Mouse (Mus musculus) lung, embryonic 16.5 days (tissue): ENCODE measurements around the gene Sfpq. TPM values are rescaled to one million over a fixed set of nuclear protein-coding genes. Genes with fewer than 3 reads are reported as not detected.

Source experiments
- ATAC-seq: fragments of 200-750 bp; cut with Nextera tagmentation; 2 replicates; pipeline ENCODE4 v1.8.0; 2017; ENCODE audit warnings: low read depth, mild to moderate bottlenecking, moderate library complexity
- H3K27ac ChIP-seq: fragments of 300-500 bp; sonication (generic); 2 replicates; pipeline ENCODE4 v1.5.1; 2014; ENCODE audit warnings: mild to moderate bottlenecking, control low read depth, low read length
- H3K27me3 ChIP-seq: fragments of 300-500 bp; sonication (generic); 2 replicates; pipeline ENCODE4 v1.6.1; 2014; ENCODE audit warnings: low read depth, low read length, mixed read lengths; ENCODE audit not compliant: control insufficient read depth, insufficient read depth
- H3K36me3 ChIP-seq: fragments of 300-500 bp; sonication (generic); 2 replicates; pipeline ENCODE4 v1.6.1; 2014; ENCODE audit warnings: low read length; ENCODE audit not compliant: control insufficient read depth, insufficient read depth
- H3K4me1 ChIP-seq: fragments of 300-500 bp; sonication (generic); replicated peaks from 2 replicates; pipeline ENCODE4 v1.6.1; 2014; ENCODE audit warnings: low read length, mixed read lengths; ENCODE audit not compliant: control insufficient read depth, insufficient read depth
- H3K4me2 ChIP-seq: fragments of 300-500 bp; sonication (generic); 2 replicates; pipeline ENCODE4 v1.6.1; 2014; ENCODE audit warnings: low read depth, low read length, control low read depth
- H3K4me3 ChIP-seq: fragments of 300-500 bp; sonication (generic); 2 replicates; pipeline ENCODE4 v1.5.1; 2014; ENCODE audit warnings: mild to moderate bottlenecking, low read length, control low read depth
- H3K9ac ChIP-seq: fragments of 300-500 bp; sonication (generic); 2 replicates; pipeline ENCODE4 v1.6.1; 2014; ENCODE audit warnings: low read length, control low read depth
- H3K9me3 ChIP-seq: fragments of 300-500 bp; sonication (generic); 2 replicates; pipeline ENCODE4 v1.6.1; 2016; ENCODE audit warnings: low read length; ENCODE audit not compliant: control insufficient read depth
- WGBS: fragments of 180-500 bp; shearing (Covaris S2); extraction: QIAGEN DNeasy Blood & Tissue Kit; methylation state at CpG from one replicate; pipeline ENCODE4 v1.1.7; 2014; 5-methylcytosine and 5-hydroxymethylcytosine counted together
- polyA plus RNA-seq: library from polyadenylated mRNA; unstranded; fragments of >200 nt; fragmentation: Nextera tagmentation; extraction: Ambion mirVana; gene quantifications from 2 replicates; pipeline ENCODE4 v1.2.1, GENCODE M21; 2015

Sfpq gene
- polyA plus RNA-seq, 1 experiment from 2014 or later, result 68.2 TPM

GRCm38 (mm10) chr4:127043540-127043939 lies 22.4 kb downstream of the Sfpq start:
- no peak overlapping the region for H3K9ac ChIP-seq
- no peak overlapping the region for H3K4me3 ChIP-seq
- no peak overlapping the region for H3K27ac ChIP-seq
- no peaks in the 10 kb centered on the region for H3K4me1 ChIP-seq
- ATAC-seq, result no peak
- WGBS, result 81% methylated on average over 4 of the region's 4 CpGs
- H3K4me2 ChIP-seq, result no peak overlapping the region
- H3K9me3 ChIP-seq, result no peaks in the 10 kb centered on the region
- H3K27me3 ChIP-seq, result no peaks in the 10 kb centered on the region
- H3K36me3 ChIP-seq, result peaks cover 19% of the 10 kb centered on the region

DNA sequence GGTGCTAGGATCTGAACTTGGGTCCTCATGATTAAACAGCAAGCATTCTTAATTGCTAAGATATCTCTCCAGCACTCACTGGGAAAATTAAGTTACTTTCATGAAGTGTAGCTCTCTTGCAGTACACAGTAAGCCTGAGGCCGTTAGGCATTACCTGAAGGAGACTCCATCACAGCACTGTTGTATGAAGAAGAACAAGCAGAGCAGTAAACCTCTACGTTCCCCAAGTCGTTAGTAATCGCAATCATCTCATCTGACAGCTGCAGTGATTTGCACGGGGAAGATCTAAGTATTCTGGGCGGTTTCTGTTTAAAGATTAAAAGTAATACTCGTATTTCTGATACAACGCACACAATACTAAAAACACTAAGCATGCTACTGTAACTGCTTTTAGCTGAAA lies 30.0 kb downstream of the Sfpq start:
- 81% methylated on average over 8 of the region's 8 CpGs for WGBS
- Histone ChIP-seq H3K36me3 (peaks cover 23% of the 10 kb centered on the region), H3K9me3 (no peaks in the 10 kb centered on the region), H3K4me1 (no peaks in the 10 kb centered on the region), H3K4me2 (no peak overlapping the region), H3K27me3 (no peaks in the 10 kb centered on the region), H3K4me3 (no peak overlapping the region), H3K27ac (no peak overlapping the region), H3K9ac (no peak overlapping the region)
- no peak for ATAC-seq

GRCm38 (mm10) chr4:127053071-127053470 lies 31.9 kb downstream of the Sfpq start:
- Histone ChIP-seq H3K4me3 (no peak overlapping the region), H3K9ac (no peak overlapping the region), H3K27ac (no peak overlapping the region), H3K36me3 (peaks cover 27% of the 10 kb centered on the region), H3K4me2 (no peak overlapping the region), H3K9me3 (no peaks in the 10 kb centered on the region), H3K27me3 (no peaks in the 10 kb centered on the region), H3K4me1 (no peaks in the 10 kb centered on the region)
- WGBS, result 87% methylated on average over 5 of the region's 5 CpGs
- ATAC-seq, result no peak

DNA sequence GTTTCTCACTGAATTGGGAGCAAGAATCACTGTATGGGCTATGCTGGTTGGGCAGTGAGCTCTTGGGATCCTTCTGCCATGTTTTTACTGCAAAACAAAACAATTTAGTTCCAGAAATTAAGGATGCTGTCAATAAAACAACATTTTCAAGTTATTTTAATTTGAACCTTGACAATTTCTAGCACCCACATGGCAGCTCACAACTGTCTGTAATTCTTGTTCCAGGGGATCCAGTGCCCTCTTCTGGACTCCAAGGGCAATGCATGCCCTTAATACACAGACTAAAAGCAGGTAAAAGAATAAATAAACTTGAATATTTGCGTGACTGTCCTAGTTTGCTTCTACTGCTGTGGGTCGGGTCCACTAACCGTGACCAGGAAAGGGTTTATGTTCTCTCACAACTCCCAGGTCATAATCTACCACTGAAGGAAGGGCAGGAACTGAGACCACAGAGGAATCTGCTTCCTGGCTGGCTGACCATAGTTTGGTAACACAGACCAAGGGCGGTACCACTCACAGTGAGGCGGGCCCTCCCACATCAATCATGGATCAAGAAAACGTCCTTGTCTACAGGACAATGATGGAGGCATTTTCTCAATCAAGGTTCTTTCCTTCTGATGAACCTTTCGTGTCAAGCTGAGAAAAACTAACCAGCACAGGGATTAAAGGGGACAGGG lies 33.5 kb downstream of the Sfpq start:
- Histone ChIP-seq H3K36me3 (peaks cover 19% of the 10 kb centered on the region), H3K27me3 (no peaks in the 10 kb centered on the region), H3K9ac (no peak overlapping the region), H3K9me3 (no peaks in the 10 kb centered on the region), H3K4me1 (no peaks in the 10 kb centered on the region), H3K27ac (no peak overlapping the region), H3K4me3 (no peak overlapping the region), H3K4me2 (no peak overlapping the region)
- WGBS, result 77% methylated on average over 7 of the region's 7 CpGs
- no peak for ATAC-seq

GRCm38 (mm10) chr4:127060585-127061290 lies 39.6 kb downstream of the Sfpq start, which contains the start of gene Zmym1:
Zmym1 (minus strand) TSS chr4:127061152.
- H3K9me3 ChIP-seq, result no peaks in the 10 kb centered on the region
- H3K27me3 ChIP-seq, result no peaks in the 10 kb centered on the region
- peak within 1 kb of the TSS; percentile 51; the same call in 1 of the 2 replicates for H3K27ac ChIP-seq
- H3K4me3 ChIP-seq, result peak within 1 kb of the TSS; percentile 77
- H3K4me2 ChIP-seq, result peak within 1 kb of the TSS; percentile 81
- H3K36me3 ChIP-seq, result peaks cover 8% of the 10 kb centered on the region
- WGBS, result under 1% methylated on average over 36 of the region's 38 CpGs
- peak within 1 kb of the TSS; percentile 81 for H3K9ac ChIP-seq
- peak; percentile 98 for ATAC-seq
- no peaks in the 10 kb centered on the region; the same call in 1 of the 2 replicates for H3K4me1 ChIP-seq

DNA sequence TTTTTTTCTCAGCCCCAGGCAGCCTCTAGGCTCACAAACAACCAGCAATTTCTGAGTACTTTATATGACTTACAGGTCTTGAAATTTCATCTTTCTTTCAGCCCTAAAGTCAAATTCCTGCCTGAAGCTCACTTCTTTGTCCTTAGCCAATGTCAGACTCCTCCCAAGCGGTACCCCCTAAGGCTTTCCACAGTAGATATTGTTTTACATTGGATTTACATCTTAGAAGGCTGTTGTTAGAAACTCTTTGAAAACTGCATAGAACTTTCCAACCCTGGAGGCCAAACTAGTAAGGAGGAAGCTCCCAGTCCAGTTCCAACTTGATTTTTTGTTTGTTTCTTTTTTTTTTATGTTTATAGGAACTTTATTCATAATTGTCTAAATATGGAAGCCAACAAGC lies 42.9 kb downstream of the Sfpq start:
- Histone ChIP-seq H3K4me1 (no peaks in the 10 kb centered on the region; the same call in 1 of the 2 replicates), H3K27ac (no peak overlapping the region), H3K27me3 (no peaks in the 10 kb centered on the region), H3K36me3 (no peaks in the 10 kb centered on the region), H3K4me2 (no peak overlapping the region), H3K4me3 (no peak overlapping the region), H3K9me3 (0 out of 2 replicates have a peak, but pooled peaks cover under 1% of the 10 kb centered on the region), H3K9ac (no peak overlapping the region)
- no peak for ATAC-seq
- 47% methylated on average over 1 of the region's 1 CpGs for WGBS

GRCm38 (mm10) chr4:127074915-127075314 lies 53.8 kb downstream of the Sfpq start:
- WGBS, result 59% methylated on average over 1 of the region's 1 CpGs

GRCm38 (mm10) chr4:127076875-127077548 lies 55.9 kb downstream of the Sfpq start, which contains the start of gene Zmym6:
Zmym6 (plus strand) TSS chr4:127077383.
- H3K4me2 ChIP-seq, result peak within 1 kb of the TSS; percentile 74

More at GRCm38 (mm10) chr4:127074915-127075314, 53.8 kb downstream of the Sfpq start:
- no peak overlapping the region for H3K27ac ChIP-seq
- 0 out of 2 replicates have a peak, but pooled peaks cover 2% of the 10 kb centered on the region for H3K9me3 ChIP-seq
- H3K9ac ChIP-seq, result no peak overlapping the region
- H3K4me2 ChIP-seq, result no peak overlapping the region
- no peaks in the 10 kb centered on the region for H3K27me3 ChIP-seq
- H3K36me3 ChIP-seq, result no peaks in the 10 kb centered on the region
- peaks cover 6% of the 10 kb centered on the region for H3K4me1 ChIP-seq
- ATAC-seq, result no peak
- H3K4me3 ChIP-seq, result no peak overlapping the region

GRCm38 (mm10) chr4:127080806-127081205 lies 59.7 kb downstream of the Sfpq start:
- no peak overlapping the region for H3K27ac ChIP-seq
- H3K9ac ChIP-seq, result no peak overlapping the region
- H3K4me3 ChIP-seq, result no peak overlapping the region
- H3K4me1 ChIP-seq, result peaks cover 6% of the 10 kb centered on the region
- 0 out of 2 replicates have a peak, but pooled peaks cover 2% of the 10 kb centered on the region for H3K9me3 ChIP-seq
- 21% methylated on average over 1 of the region's 1 CpGs for WGBS
- H3K27me3 ChIP-seq, result no peaks in the 10 kb centered on the region
- H3K36me3 ChIP-seq, result no peaks in the 10 kb centered on the region
- H3K4me2 ChIP-seq, result no peak overlapping the region
- no peak for ATAC-seq

More at GRCm38 (mm10) chr4:127076875-127077548, 55.9 kb downstream of the Sfpq start, which contains the start of gene Zmym6:
- Histone ChIP-seq H3K36me3 (no peaks in the 10 kb centered on the region), H3K27me3 (no peaks in the 10 kb centered on the region), H3K9me3 (0 out of 2 replicates have a peak, but pooled peaks cover 2% of the 10 kb centered on the region), H3K4me1 (peaks cover 6% of the 10 kb centered on the region), H3K9ac (peak within 1 kb of the TSS; percentile 74), H3K4me3 (peak within 1 kb of the TSS; percentile 73), H3K27ac (peak within 1 kb of the TSS; percentile 77)
- ATAC-seq, result peak; percentile 98
- WGBS, result under 1% methylated on average over 46 of the region's 46 CpGs
